19 mouse cellular contexts compared by ENCODE assay signal in genomic region chr9:107692785-107693184, GRCm38 (mm10). TPM values are rescaled to one million over a fixed set of nuclear protein-coding genes. Genes with fewer than 3 reads are reported as not detected.
DNase-seq lines count a peak whose midpoint lies in the region; ATAC-seq lines count a peak whose summit lies in the region.
"Had no signal": no experiment of that assay in that cellular context is flagged by ENCODE, and none has a peak within 500 bp of the region (broad histone marks: within the 10 kb centered on the region; RNA-seq: fewer than 3 reads in every experiment).

No protein-coding gene starts in this region.

- no peak for DNase-seq in limb, embryonic 10.5 days (ENCODE audit: low spot score)
- peak; percentile 39 for DNase-seq in ZHBTc4 (ENCODE audit: low read depth, low spot score)
- DNase-seq in retina, postnatal 1 day: peak; percentile 83
- no peak for DNase-seq in layer of hippocampus, adult 9-10 months (ENCODE audit: low spot score)
- DNase-seq: adrenal gland, postnatal 25 days; cerebellum, adult 2 months; cerebellum, postnatal 10 days; gastrocnemius, adult 2 months; gastrocnemius, postnatal 25 days; heart, postnatal 10 days; heart, postnatal 4 days had no signal

- peaks cover 41% of the 10 kb centered on the region for H3K36me3 ChIP-seq in forebrain, embryonic 13.5 days (ENCODE audit: poor library complexity, severe bottlenecking)
- peaks cover 8% of the 10 kb centered on the region; the same call in 1 of the 2 replicates for H3K36me3 ChIP-seq in forebrain, embryonic 16.5 days (ENCODE audit: control insufficient read depth, insufficient read depth)
- peaks cover 78% of the 10 kb centered on the region for H3K36me3 ChIP-seq in limb, embryonic 15.5 days
- H3K36me3 ChIP-seq in limb, embryonic 10.5 days: peaks cover 99% of the 10 kb centered on the region

- WGBS in forebrain, embryonic 13.5 days: 60% methylated on average over 5 of the region's 5 CpGs
- WGBS in forebrain, embryonic 16.5 days: 60% methylated on average over 5 of the region's 5 CpGs
- WGBS in limb, embryonic 15.5 days: 63% methylated on average over 5 of the region's 5 CpGs
- 71% methylated on average over 5 of the region's 5 CpGs for WGBS in limb, embryonic 10.5 days

- H3K4me3 ChIP-seq in forebrain, embryonic 13.5 days: no peak overlapping the region
- no peak overlapping the region for H3K4me3 ChIP-seq in forebrain, embryonic 16.5 days (replicated peaks; ENCODE audit: low read length)
- no peak overlapping the region for H3K4me3 ChIP-seq in limb, embryonic 15.5 days
- no peak overlapping the region for H3K4me3 ChIP-seq in limb, embryonic 10.5 days
- H3K4me3 ChIP-seq: embryonic facial prominence, embryonic 10.5 days; forebrain, embryonic 15.5 days; gastrocnemius, adult 2 months; heart, embryonic 10.5 days; hindbrain, embryonic 13.5 days had no signal

- peaks cover 18% of the 10 kb centered on the region for H3K27me3 ChIP-seq in forebrain, embryonic 13.5 days
- no peaks in the 10 kb centered on the region for H3K27me3 ChIP-seq in forebrain, embryonic 16.5 days (replicated peaks; ENCODE audit: control insufficient read depth, insufficient read depth, low read length)
- no peaks in the 10 kb centered on the region for H3K27me3 ChIP-seq in limb, embryonic 15.5 days
- H3K27me3 ChIP-seq in limb, embryonic 10.5 days (ENCODE audit: low read depth, poor library complexity, severe bottlenecking): no peaks in the 10 kb centered on the region
- H3K27me3 ChIP-seq: forebrain, embryonic 15.5 days had no signal

- no peak for ATAC-seq in forebrain, embryonic 13.5 days
- no peak for ATAC-seq in forebrain, embryonic 16.5 days
- 0 out of 2 replicates have a peak, but pooled peaks have one; percentile 1 for ATAC-seq in limb, embryonic 15.5 days (ENCODE audit: insufficient number of reproducible peaks, low FRiP score, low TSS enrichment, low read depth)
- ATAC-seq: activated CD4-positive, CD25-positive, alpha-beta regulatory T cell, adult 4 months; forebrain, embryonic 15.5 days had no signal

- no peaks in the 10 kb centered on the region for H3K9me3 ChIP-seq in forebrain, embryonic 13.5 days (replicated peaks)
- no peaks in the 10 kb centered on the region for H3K9me3 ChIP-seq in forebrain, embryonic 16.5 days (ENCODE audit: control insufficient read depth, low read length)
- no peaks in the 10 kb centered on the region for H3K9me3 ChIP-seq in limb, embryonic 15.5 days
- H3K9me3 ChIP-seq in limb, embryonic 10.5 days (replicated peaks): no peaks in the 10 kb centered on the region
- H3K9me3 ChIP-seq: embryonic facial prominence, embryonic 10.5 days; forebrain, embryonic 15.5 days; heart, embryonic 10.5 days; hindbrain, embryonic 13.5 days had no signal

- no peak overlapping the region for H3K4me2 ChIP-seq in forebrain, embryonic 13.5 days
- H3K4me2 ChIP-seq in forebrain, embryonic 16.5 days (ENCODE audit: low read length): no peak overlapping the region
- H3K4me2 ChIP-seq in limb, embryonic 15.5 days: no peak overlapping the region
- H3K4me2 ChIP-seq: forebrain, embryonic 15.5 days; hindbrain, embryonic 13.5 days had no signal

- peaks cover 36% of the 10 kb centered on the region for H3K4me1 ChIP-seq in forebrain, embryonic 13.5 days
- H3K4me1 ChIP-seq in forebrain, embryonic 16.5 days (replicated peaks; ENCODE audit: control insufficient read depth, insufficient read depth, low read length): peaks cover 20% of the 10 kb centered on the region
- H3K4me1 ChIP-seq in limb, embryonic 15.5 days: peaks cover 34% of the 10 kb centered on the region
- H3K4me1 ChIP-seq in limb, embryonic 10.5 days: peaks cover 44% of the 10 kb centered on the region

- 0 out of 2 replicates have a peak overlapping the region, but pooled peaks have one; percentile 22 for H3K9ac ChIP-seq in forebrain, embryonic 13.5 days
- H3K9ac ChIP-seq in forebrain, embryonic 16.5 days (replicated peaks; ENCODE audit: low read depth, low read length): no peak overlapping the region
- H3K9ac ChIP-seq in limb, embryonic 15.5 days: no peak overlapping the region
- H3K9ac ChIP-seq: forebrain, embryonic 15.5 days; hindbrain, embryonic 13.5 days had no signal

- H3K27ac ChIP-seq in forebrain, embryonic 13.5 days: no peak overlapping the region
- no peak overlapping the region for H3K27ac ChIP-seq in forebrain, embryonic 16.5 days (ENCODE audit: low read length)
- no peak overlapping the region for H3K27ac ChIP-seq in limb, embryonic 15.5 days
- no peak overlapping the region for H3K27ac ChIP-seq in limb, embryonic 10.5 days
- H3K27ac ChIP-seq: forebrain, embryonic 15.5 days; gastrocnemius, adult 2 months; hindbrain, embryonic 13.5 days had no signal

RNA-seq across cellular contexts. Expression of gene Gnat1, which starts 13.3 kb away (rescaled TPM):
- 1.3 and 1.8 TPM in 2 replicates for polyA plus RNA-seq in forebrain, embryonic 13.5 days (2015; fragmentation: Nextera tagmentation; extraction: Ambion mirVana)
- 1.2 and 1.4 TPM in 2 replicates for polyA plus RNA-seq in forebrain, embryonic 16.5 days (2015; fragmentation: Nextera tagmentation; extraction: Ambion mirVana)
- polyA plus RNA-seq in limb, embryonic 15.5 days (2015; fragmentation: Nextera tagmentation; extraction: Ambion mirVana): 2.8 TPM in 2 replicates
- polyA plus RNA-seq in limb, embryonic 10.5 days (2016; fragmentation: Nextera tagmentation; extraction: Ambion mirVana): 2.6 and 3.3 TPM in 2 replicates

RNA-seq across cellular contexts. Expression of gene Sema3f, which starts 17.5 kb away (rescaled TPM):
- 6.8 and 7.7 TPM in 2 replicates for polyA plus RNA-seq in forebrain, embryonic 13.5 days (2015; fragmentation: Nextera tagmentation; extraction: Ambion mirVana)
- polyA plus RNA-seq in forebrain, embryonic 16.5 days (2015; fragmentation: Nextera tagmentation; extraction: Ambion mirVana): 11.0 and 14.9 TPM in 2 replicates
- 26.6 and 38.2 TPM in 2 replicates for polyA plus RNA-seq in limb, embryonic 15.5 days (2015; fragmentation: Nextera tagmentation; extraction: Ambion mirVana)
- polyA plus RNA-seq in limb, embryonic 10.5 days (2016; fragmentation: Nextera tagmentation; extraction: Ambion mirVana): 31.7 and 33.6 TPM in 2 replicates
- polyA plus RNA-seq: activated CD4-positive, CD25-positive, alpha-beta regulatory T cell, adult 4 months had no signal

RNA-seq across cellular contexts. Expression of gene Slc38a3, which starts 23.5 kb away (rescaled TPM):
- 14.3 and 14.6 TPM in 2 replicates for polyA plus RNA-seq in forebrain, embryonic 13.5 days (2015; fragmentation: Nextera tagmentation; extraction: Ambion mirVana)
- 30.4 and 32.6 TPM in 2 replicates for polyA plus RNA-seq in forebrain, embryonic 16.5 days (2015; fragmentation: Nextera tagmentation; extraction: Ambion mirVana)
- polyA plus RNA-seq in limb, embryonic 15.5 days (2015; fragmentation: Nextera tagmentation; extraction: Ambion mirVana): 5.0 and 5.1 TPM in 2 replicates
- 3.9 and 4.3 TPM in 2 replicates for polyA plus RNA-seq in limb, embryonic 10.5 days (2016; fragmentation: Nextera tagmentation; extraction: Ambion mirVana)
- polyA plus RNA-seq: activated CD4-positive, CD25-positive, alpha-beta regulatory T cell, adult 4 months had no signal

RNA-seq across cellular contexts. Expression of gene Gnai2, which starts 57.6 kb away (rescaled TPM):
- 397 and 426 TPM in 2 replicates for polyA plus RNA-seq in forebrain, embryonic 13.5 days (2015; fragmentation: Nextera tagmentation; extraction: Ambion mirVana)
- 299 and 316 TPM in 2 replicates for polyA plus RNA-seq in forebrain, embryonic 16.5 days (2015; fragmentation: Nextera tagmentation; extraction: Ambion mirVana)
- 385 and 394 TPM in 2 replicates for polyA plus RNA-seq in limb, embryonic 15.5 days (2015; fragmentation: Nextera tagmentation; extraction: Ambion mirVana)
- 355 and 403 TPM in 2 replicates for polyA plus RNA-seq in limb, embryonic 10.5 days (2016; fragmentation: Nextera tagmentation; extraction: Ambion mirVana)

Comparison
In these comparisons a context has a peak if more than half of its experiments do, and no peak if none do; other contexts are left out.
1. DNase-seq: peak in ZHBTc4 (single experiment) and retina, postnatal 1 day (single experiment); none in limb, embryonic 10.5 days (single experiment) and layer of hippocampus, adult 9-10 months (single experiment).